Mouse (Mus musculus) liver, embryonic 14.5 days (tissue): Measurements from ENCODE around the gene Plvap.

Experiments
- CTCF ChIP-seq: IDR thresholded peaks from 2 replicates; pipeline ENCODE4 v1.5.1; 2016; ENCODE audit warnings: antibody characterized with exemption, low read depth, control low read depth
- EP300 ChIP-seq: IDR thresholded peaks from 2 replicates; pipeline ENCODE4 v1.6.1; 2016; ENCODE audit warnings: antibody characterized with exemption, low read depth

GRCm38 (mm10) chr8:71483932-71484331 lies 27.6 kb downstream of the Plvap start:
- no peak for TF ChIP-seq EP300
- no peak for TF ChIP-seq CTCF
